Mouse (Mus musculus) lung, embryonic 14.5 days (tissue): ENCODE measurements around the gene Cxcr5. TPM values are rescaled to one million over a fixed set of nuclear protein-coding genes. Genes with fewer than 3 reads are reported as not detected.

ENCODE experiments used
- ATAC-seq: fragments of 200-750 bp; cut with Nextera tagmentation; 2 replicates; pipeline ENCODE4 v1.8.0; 2017; ENCODE audit warnings: mild to moderate bottlenecking, moderate TSS enrichment, moderate library complexity; ENCODE audit not compliant: insufficient read depth
- DNase-seq: peaks from one replicate; pipeline ENCODE4 v3.0.0-alpha.2; 2015
- H3K27ac ChIP-seq: fragments of 300-500 bp; sonication (generic); 2 replicates; pipeline ENCODE4 v1.5.1; 2014; ENCODE audit warnings: low read depth, mild to moderate bottlenecking, moderate library complexity
- H3K27me3 ChIP-seq: fragments of 300-500 bp; sonication (generic); 2 replicates; pipeline ENCODE4 v1.6.1; 2014; ENCODE audit warnings: low read length, control low read depth; ENCODE audit not compliant: insufficient read depth
- H3K36me3 ChIP-seq: fragments of 300-500 bp; sonication (generic); 2 replicates; pipeline ENCODE4 v1.6.1; 2014; ENCODE audit warnings: control low read depth; ENCODE audit not compliant: insufficient read depth
- H3K4me1 ChIP-seq: fragments of 300-500 bp; sonication (generic); 2 replicates; pipeline ENCODE4 v1.6.1; 2014; ENCODE audit warnings: antibody characterized with exemption, control low read depth; ENCODE audit not compliant: insufficient read depth
- H3K4me2 ChIP-seq: fragments of 300-500 bp; sonication (generic); 2 replicates; pipeline ENCODE4 v1.6.1; 2014; ENCODE audit warnings: mild to moderate bottlenecking
- H3K4me3 ChIP-seq: fragments of 300-500 bp; sonication (generic); 2 replicates; pipeline ENCODE4 v1.5.1; 2014; ENCODE audit warnings: low read depth, low read length
- H3K9ac ChIP-seq: fragments of 300-500 bp; sonication (generic); 2 replicates; pipeline ENCODE4 v1.6.1; 2014
- H3K9me3 ChIP-seq: fragments of 300-500 bp; sonication (generic); 2 replicates; pipeline ENCODE4 v1.6.1; 2016; ENCODE audit warnings: low read depth, low read length, control low read depth
- CTCF ChIP-seq: IDR thresholded peaks from 2 replicates; pipeline ENCODE4 v1.5.1; 2016; ENCODE audit warnings: antibody characterized with exemption, low read depth
- WGBS: fragments of 180-500 bp; shearing (Covaris S2); extraction: QIAGEN DNeasy Blood & Tissue Kit; methylation state at CpG from one replicate; pipeline ENCODE4 v1.1.7; 2014; 5-methylcytosine and 5-hydroxymethylcytosine counted together
- polyA plus RNA-seq: library from polyadenylated mRNA; unstranded; fragments of >200 nt; fragmentation: Nextera tagmentation; extraction: Ambion mirVana; gene quantifications from 2 replicates; pipeline ENCODE4 v1.2.1, GENCODE M21; 2014

The Cxcr5 gene
- polyA plus RNA-seq, 1 experiment from 2014 or later: not detected

DNA sequence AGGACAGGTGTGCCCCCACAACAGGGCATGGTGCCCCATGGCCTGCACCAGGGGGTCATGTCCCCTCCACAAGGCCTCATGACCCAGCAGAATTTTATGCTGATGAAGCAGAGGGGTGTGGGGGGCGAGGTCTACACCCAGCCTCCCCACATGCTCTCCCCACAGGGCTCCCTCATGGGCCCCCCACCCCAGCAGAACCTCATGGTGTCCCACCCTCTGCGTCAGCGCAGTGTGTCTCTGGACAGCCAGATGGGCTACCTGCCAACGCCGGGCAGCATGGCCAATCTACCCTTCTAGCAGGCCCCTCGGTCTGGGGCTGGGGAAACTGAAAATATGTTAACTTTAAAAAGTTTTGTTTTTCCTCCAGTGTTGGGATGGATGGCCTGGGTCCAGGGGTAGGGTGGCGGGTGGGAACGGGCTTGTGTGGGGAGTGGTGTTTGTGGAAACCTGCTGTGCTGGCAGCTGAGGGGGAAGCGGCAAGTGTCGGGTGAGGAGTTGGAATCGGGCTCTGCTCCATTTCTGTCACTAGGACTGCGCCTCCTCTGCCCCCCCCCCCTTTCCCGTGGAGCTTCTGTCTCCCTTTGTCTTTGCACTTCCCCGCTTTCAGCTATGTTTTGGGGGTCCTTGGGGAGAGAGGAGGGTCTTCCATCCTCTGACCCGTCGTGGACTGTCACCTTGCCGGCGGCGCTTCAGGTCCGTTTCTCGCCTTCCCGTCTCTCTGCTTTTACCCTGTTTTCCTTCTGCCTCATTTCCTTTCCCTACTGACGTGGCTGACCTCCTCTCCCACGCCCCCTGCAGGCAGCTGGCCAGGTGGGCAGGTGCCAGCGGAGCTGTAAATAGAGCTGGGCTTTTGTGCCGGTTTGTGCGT is 52.0 kb downstream of the Cxcr5 start:
- H3K9ac ChIP-seq: peak overlapping the region; percentile 42
- WGBS: 5% methylated on average over 25 of the region's 27 CpGs
- TF ChIP-seq CTCF: peak; percentile 82
- H3K4me2 ChIP-seq: peak overlapping the region; percentile 59
- peaks cover 46% of the 10 kb centered on the region for H3K36me3 ChIP-seq
- no peaks in the 10 kb centered on the region for H3K9me3 ChIP-seq
- ATAC-seq (peak; percentile 48), DNase-seq (peak; percentile 85)
- H3K4me3 ChIP-seq: peak overlapping the region; percentile 25; the same call in 1 of the 2 replicates
- no peaks in the 10 kb centered on the region for H3K27me3 ChIP-seq
- peak overlapping the region; percentile 76; the same call in 1 of the 2 replicates for H3K27ac ChIP-seq
- peaks cover 20% of the 10 kb centered on the region; the same call in 1 of the 2 replicates for H3K4me1 ChIP-seq

DNA sequence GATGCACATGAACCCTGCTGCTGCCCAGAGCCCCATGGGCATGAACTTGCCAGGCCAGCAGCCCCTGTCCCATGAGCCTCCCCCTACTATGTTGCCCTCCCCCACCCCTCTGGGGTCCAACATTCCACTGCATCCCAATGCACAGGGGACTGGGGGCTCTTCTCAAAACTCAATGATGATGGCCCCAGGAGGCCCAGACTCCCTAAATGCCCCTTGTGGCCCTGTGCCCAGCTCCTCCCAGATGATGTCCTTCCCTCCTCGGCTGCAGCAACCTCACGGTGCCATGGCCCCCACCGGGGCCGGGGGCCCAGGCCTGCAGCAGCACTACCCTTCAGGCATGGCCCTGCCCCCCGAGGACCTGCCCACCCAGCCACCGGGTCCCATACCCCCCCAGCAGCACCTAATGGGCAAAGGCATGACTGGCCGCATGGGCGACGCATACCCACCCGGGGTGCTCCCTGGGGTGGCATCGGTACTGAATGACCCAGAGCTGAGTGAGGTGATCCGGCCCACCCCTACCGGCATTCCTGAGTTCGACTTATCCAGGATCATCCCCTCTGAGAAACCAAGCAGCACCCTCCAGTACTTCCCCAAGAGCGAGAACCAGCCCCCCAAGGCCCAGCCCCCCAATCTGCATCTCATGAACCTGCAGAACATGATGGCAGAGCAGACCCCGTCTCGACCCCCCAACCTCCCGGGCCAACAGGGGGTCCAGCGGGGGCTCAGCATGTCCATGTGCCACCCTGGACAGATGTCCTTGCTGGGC is 52.8 kb downstream of the Cxcr5 start:
- Histone ChIP-seq H3K4me2 (peak overlapping the region; percentile 59), H3K4me1 (peaks cover 20% of the 10 kb centered on the region; the same call in 1 of the 2 replicates), H3K36me3 (peaks cover 50% of the 10 kb centered on the region), H3K27ac (no peak overlapping the region), H3K27me3 (no peaks in the 10 kb centered on the region), H3K9me3 (no peaks in the 10 kb centered on the region), H3K4me3 (no peak overlapping the region), H3K9ac (no peak overlapping the region)
- no peak for TF ChIP-seq CTCF
- ATAC-seq: no peak
- DNase-seq: no peak
- 75% methylated on average over 19 of the region's 19 CpGs for WGBS

DNA sequence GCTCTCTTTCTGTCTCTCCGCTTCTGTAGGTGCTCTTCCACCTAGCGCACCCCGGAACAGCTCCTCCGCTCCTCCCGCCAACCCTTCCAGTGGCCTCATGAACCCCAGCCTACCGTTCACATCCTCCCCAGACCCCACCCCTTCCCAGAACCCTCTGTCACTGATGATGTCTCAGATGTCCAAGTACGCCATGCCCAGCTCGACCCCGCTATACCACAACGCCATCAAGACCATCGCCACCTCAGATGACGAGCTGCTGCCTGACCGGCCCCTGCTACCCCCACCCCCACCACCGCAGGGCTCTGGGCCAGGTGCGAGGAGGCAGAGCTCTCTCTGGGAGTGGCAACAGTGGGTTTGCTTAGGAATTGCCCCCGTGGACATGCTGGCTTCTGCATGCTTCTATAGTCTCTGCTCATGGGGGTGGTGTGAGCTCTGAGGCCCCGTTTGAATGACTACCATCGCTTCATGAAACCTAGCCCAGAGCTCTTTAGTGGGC is 53.5 kb downstream of the Cxcr5 start:
- Histone ChIP-seq H3K36me3 (peaks cover 54% of the 10 kb centered on the region), H3K9ac (no peak overlapping the region), H3K4me3 (no peak overlapping the region), H3K4me2 (no peak overlapping the region), H3K27ac (no peak overlapping the region), H3K9me3 (no peaks in the 10 kb centered on the region), H3K4me1 (peaks cover 20% of the 10 kb centered on the region; the same call in 1 of the 2 replicates), H3K27me3 (no peaks in the 10 kb centered on the region)
- 72% methylated on average over 18 of the region's 18 CpGs for WGBS
- DNase-seq (no peak), ATAC-seq (no peak)
- TF ChIP-seq CTCF: no peak

DNA sequence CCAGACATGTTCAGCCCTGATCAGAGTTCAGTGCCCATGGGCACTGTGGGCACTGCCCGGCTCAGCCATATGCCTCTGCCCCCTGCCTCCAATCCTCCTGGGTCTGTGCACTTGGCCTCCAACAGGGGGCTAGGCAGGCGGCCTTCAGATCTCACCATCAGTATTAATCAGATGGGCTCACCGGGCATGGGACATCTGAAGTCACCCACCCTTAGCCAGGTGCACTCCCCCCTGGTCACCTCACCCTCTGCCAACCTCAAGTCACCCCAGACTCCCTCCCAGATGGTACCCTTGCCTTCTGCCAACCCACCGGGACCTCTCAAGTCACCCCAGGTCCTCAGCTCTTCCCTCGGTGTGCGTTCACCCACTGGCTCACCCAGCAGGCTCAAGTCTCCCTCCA is 54.3 kb downstream of the Cxcr5 start:
- no peaks in the 10 kb centered on the region for H3K27me3 ChIP-seq
- no peak overlapping the region for H3K4me3 ChIP-seq
- H3K27ac ChIP-seq: no peak overlapping the region
- no peak overlapping the region for H3K4me2 ChIP-seq
- DNase-seq (no peak), ATAC-seq (no peak)
- TF ChIP-seq CTCF: no peak
- H3K36me3 ChIP-seq: peaks cover 61% of the 10 kb centered on the region
- H3K4me1 ChIP-seq: peaks cover 18% of the 10 kb centered on the region; the same call in 1 of the 2 replicates
- WGBS: 85% methylated on average over 6 of the region's 6 CpGs
- no peaks in the 10 kb centered on the region for H3K9me3 ChIP-seq
- H3K9ac ChIP-seq: no peak overlapping the region

DNA sequence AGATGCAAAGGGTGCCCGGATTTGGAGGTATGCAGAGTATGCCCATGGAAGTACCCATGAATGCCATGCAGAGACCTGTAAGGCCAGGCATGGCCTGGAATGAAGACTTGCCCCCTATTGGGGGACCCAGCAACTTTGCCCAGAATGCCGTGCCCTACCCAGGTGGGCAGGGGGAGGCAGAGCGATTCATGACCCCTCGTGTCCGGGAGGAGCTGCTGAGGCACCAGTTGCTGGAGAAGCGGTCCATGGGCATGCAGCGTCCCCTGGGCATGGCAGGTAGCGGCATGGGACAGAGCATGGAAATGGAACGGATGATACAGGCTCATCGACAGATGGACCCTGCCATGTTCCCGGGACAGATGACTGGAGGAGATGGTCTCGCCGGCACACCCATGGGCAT is 55.1 kb downstream of the Cxcr5 start:
- Histone ChIP-seq H3K27me3 (no peaks in the 10 kb centered on the region), H3K4me3 (no peak overlapping the region), H3K4me1 (peaks cover 18% of the 10 kb centered on the region; the same call in 1 of the 2 replicates), H3K36me3 (peaks cover 66% of the 10 kb centered on the region), H3K4me2 (no peak overlapping the region), H3K9me3 (no peaks in the 10 kb centered on the region), H3K9ac (no peak overlapping the region), H3K27ac (no peak overlapping the region)
- ATAC-seq (no peak), DNase-seq (no peak)
- no peak for TF ChIP-seq CTCF
- 91% methylated on average over 13 of the region's 13 CpGs for WGBS

DNA sequence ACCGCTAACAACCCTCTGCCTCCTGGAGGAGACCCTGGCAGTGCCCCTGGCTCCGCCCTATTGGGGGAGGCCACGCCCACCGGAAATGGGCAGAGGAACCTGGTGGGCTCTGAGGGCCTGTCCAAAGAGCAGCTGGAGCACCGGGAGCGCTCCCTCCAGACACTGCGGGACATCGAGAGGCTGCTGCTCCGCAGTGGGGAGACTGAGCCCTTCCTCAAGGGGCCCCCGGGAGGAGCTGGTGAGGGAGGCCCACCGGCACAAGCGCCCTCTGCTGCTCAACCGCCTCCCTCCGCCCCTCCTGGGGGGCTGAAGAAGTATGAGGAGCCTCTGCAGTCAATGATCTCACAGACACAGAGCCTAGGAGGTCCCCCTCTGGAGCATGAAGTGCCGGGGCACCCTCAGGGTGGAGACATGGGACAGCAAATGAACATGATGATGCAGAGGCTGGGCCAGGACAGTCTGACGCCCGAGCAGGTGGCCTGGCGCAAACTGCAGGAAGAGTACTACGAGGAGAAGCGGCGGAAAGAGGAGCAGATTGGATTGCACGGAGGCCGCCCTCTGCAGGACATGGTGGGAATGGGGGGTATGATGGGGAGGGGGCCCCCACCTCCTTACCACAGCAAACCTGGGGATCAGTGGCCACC is 55.7 kb downstream of the Cxcr5 start:
- Histone ChIP-seq H3K4me1 (peaks cover 18% of the 10 kb centered on the region; the same call in 1 of the 2 replicates), H3K4me2 (no peak overlapping the region), H3K4me3 (no peak overlapping the region), H3K9me3 (no peaks in the 10 kb centered on the region), H3K36me3 (peaks cover 73% of the 10 kb centered on the region), H3K27ac (no peak overlapping the region), H3K27me3 (no peaks in the 10 kb centered on the region), H3K9ac (no peak overlapping the region)
- 58% methylated on average over 23 of the region's 23 CpGs for WGBS
- ATAC-seq (no peak), DNase-seq (peak; percentile 16)
- peak; percentile 18; the same call in 1 of the 2 replicates for TF ChIP-seq CTCF
